Mouse (Mus musculus) CH12.LX (cell line): ENCODE measurements around the gene Selenok.

Source experiments
- CTCF ChIP-seq, 2 experiments: IDR thresholded peaks in 1 of 2; conservative IDR thresholded peaks in 1 of 2; 2 replicates each; pipeline ENCODE4 v1.5.1; 2011 to 2012; ENCODE audit warnings: low read depth in 2 of 2, low read length in 2 of 2, improper control_type of control experiment in 1 of 2, inconsistent platforms in 1 of 2, mild to moderate bottlenecking in 1 of 2, moderate library complexity in 1 of 2
- EP300 ChIP-seq: IDR thresholded peaks from 2 replicates; pipeline ENCODE4 v1.6.1; 2011; ENCODE audit warnings: low read length, improper control_type of control experiment
- IRF4 ChIP-seq: IDR thresholded peaks from 2 replicates; pipeline ENCODE4 v1.6.1; 2014; ENCODE audit warnings: low read depth, mild to moderate bottlenecking, inconsistent platforms, low read length, improper control_type of control experiment
- MAFK ChIP-seq: IDR thresholded peaks from 2 replicates; pipeline ENCODE4 v1.6.1; 2011; ENCODE audit warnings: low read length, improper control_type of control experiment; ENCODE audit not compliant: insufficient replicate concordance
- MXI1 ChIP-seq: IDR thresholded peaks from 2 replicates; pipeline ENCODE4 v1.6.1; 2011; ENCODE audit warnings: mild to moderate bottlenecking, low read depth, low read length, improper control_type of control experiment
- POLR2A ChIP-seq: IDR thresholded peaks from 2 replicates; pipeline ENCODE4 v1.6.1; 2011; ENCODE audit warnings: low read depth, mild to moderate bottlenecking, improper control_type of control experiment, low read length
- POLR2AphosphoS2 ChIP-seq: IDR thresholded peaks from 2 replicates; pipeline ENCODE4 v1.6.1; 2011; ENCODE audit warnings: low read depth, low read length, improper control_type of control experiment
- RAD21 ChIP-seq: IDR thresholded peaks from 2 replicates; pipeline ENCODE4 v1.6.1; 2011; ENCODE audit warnings: low read depth, mild to moderate bottlenecking, low read length, improper control_type of control experiment, moderate library complexity
- USF1 ChIP-seq: IDR thresholded peaks from 2 replicates; pipeline ENCODE4 v1.6.1; 2014; ENCODE audit warnings: low read depth, mild to moderate bottlenecking, inconsistent platforms, low read length, improper control_type of control experiment

DNA sequence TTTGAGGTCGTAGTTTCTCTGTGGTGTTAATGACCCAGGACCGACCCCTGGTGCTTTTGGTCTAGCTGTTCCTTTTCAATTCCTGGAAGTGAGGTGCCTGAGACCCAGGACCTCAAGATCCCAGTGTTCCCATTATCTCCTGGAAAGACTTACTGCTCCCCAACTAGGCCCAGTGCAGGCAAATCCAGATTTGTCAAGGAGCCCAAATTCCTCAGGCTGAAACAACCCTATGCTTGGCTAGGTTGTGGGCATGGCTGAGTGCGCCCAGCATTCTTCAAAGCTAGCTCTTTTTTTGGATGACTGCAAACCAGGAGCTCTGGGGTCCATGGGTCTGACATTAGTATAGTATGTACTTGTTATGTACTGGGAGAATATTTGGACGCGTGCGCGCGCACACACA, 51.3 kb downstream of the Selenok start:
- TF ChIP-seq POLR2AphosphoS2 (no peak), POLR2A (no peak), CTCF (conservative IDR thresholded peaks at IDR 0.05 in 1 of 2, IDR thresholded peaks at IDR 0.05 in 1 of 2; ENCODE audit: low read depth in 2 of 2, low read length in 2 of 2) (no peak), EP300 (no peak), USF1 (no peak), RAD21 (no peak), MXI1 (no peak), MAFK (no peak), IRF4 (no peak)
